In genomic region chr19:58818571-58819415, GRCm38 (mm10) we compare ENCODE assay signal across 13 mouse cellular contexts. TPM values are rescaled to one million over a fixed set of nuclear protein-coding genes. Genes with fewer than 3 reads are reported as not detected.
DNase-seq lines count a peak whose midpoint lies in the region; ATAC-seq and TF ChIP-seq lines count a peak whose summit lies in the region.
"Had no signal": no experiment of that assay in that cellular context is flagged by ENCODE, and none has a peak within 500 bp of the region (broad histone marks: within the 10 kb centered on the region; RNA-seq: fewer than 3 reads in every experiment).

No protein-coding gene starts in this region.

- TF ChIP-seq CTCF in lung, postnatal 0 days (IDR thresholded peaks at IDR 0.05) = no peak

- peak; percentile 38; the same call in 1 of the 2 replicates for ATAC-seq in lung, postnatal 0 days
- ATAC-seq in heart, embryonic 12.5 days (ENCODE audit: insufficient number of reproducible peaks, low FRiP score) = peak; percentile 46; the same call in 1 of the 2 replicates
- ATAC-seq in neutrophil, adult 5-6 weeks (ENCODE audit: extremely low read depth, insufficient number of reproducible peaks, low FRiP score, poor library complexity, severe bottlenecking) = peak; percentile 28; the same call in 1 of the 2 replicates

- no peak overlapping the region for H3K27ac ChIP-seq in lung, postnatal 0 days (ENCODE audit: low read length)
- peak overlapping the region; percentile 83 for H3K27ac ChIP-seq in heart, embryonic 12.5 days (ENCODE audit: poor library complexity, severe bottlenecking)
- no peak overlapping the region for H3K27ac ChIP-seq in limb, embryonic 10.5 days
- H3K27ac ChIP-seq: hindbrain, embryonic 14.5 days; limb, embryonic 12.5 days; lung, embryonic 15.5 days had no signal

- no peaks in the 10 kb centered on the region for H3K27me3 ChIP-seq in lung, postnatal 0 days (replicated peaks; ENCODE audit: insufficient read depth, low read length)
- no peaks in the 10 kb centered on the region for H3K27me3 ChIP-seq in heart, embryonic 12.5 days (replicated peaks)
- no peaks in the 10 kb centered on the region for H3K27me3 ChIP-seq in limb, embryonic 10.5 days (ENCODE audit: low read depth, poor library complexity, severe bottlenecking)
- H3K27me3 ChIP-seq: limb, embryonic 12.5 days; lung, embryonic 15.5 days had no signal

- no peaks in the 10 kb centered on the region for H3K4me1 ChIP-seq in lung, postnatal 0 days (ENCODE audit: insufficient read depth, low read depth, low read length)
- H3K4me1 ChIP-seq in heart, embryonic 12.5 days (replicated peaks) = peaks cover 48% of the 10 kb centered on the region
- H3K4me1 ChIP-seq in limb, embryonic 10.5 days = peaks cover 17% of the 10 kb centered on the region
- H3K4me1 ChIP-seq: lung, embryonic 15.5 days had no signal

- no peak overlapping the region for H3K4me2 ChIP-seq in lung, postnatal 0 days (replicated peaks; ENCODE audit: low read depth, low read length)
- H3K4me2 ChIP-seq in heart, embryonic 12.5 days = no peak overlapping the region
- H3K4me2 ChIP-seq: hindbrain, embryonic 14.5 days; limb, embryonic 12.5 days; lung, embryonic 15.5 days had no signal

- DNase-seq in lung, postnatal 0 days (ENCODE audit: low spot score) = no peak
- no peak for DNase-seq in lung, postnatal 25 days (ENCODE audit: low spot score)
- peak; percentile 9 for DNase-seq in T-cell, adult 2 months (ENCODE audit: low spot score)
- DNase-seq in limb, embryonic 10.5 days (ENCODE audit: low spot score) = no peak
- DNase-seq in testis, postnatal 10 days (ENCODE audit: low spot score) = no peak
- DNase-seq: cerebellum, postnatal 36 days had no signal

- H3K4me3 ChIP-seq in lung, postnatal 0 days (ENCODE audit: low read depth, low read length) = no peak overlapping the region
- H3K4me3 ChIP-seq in heart, embryonic 12.5 days = no peak overlapping the region
- no peak overlapping the region for H3K4me3 ChIP-seq in limb, embryonic 10.5 days
- H3K4me3 ChIP-seq: erythroblast, embryonic 14.5 days; limb, embryonic 12.5 days; lung, embryonic 15.5 days had no signal

- H3K9ac ChIP-seq in lung, postnatal 0 days (replicated peaks; ENCODE audit: low read depth) = no peak overlapping the region
- H3K9ac ChIP-seq in heart, embryonic 12.5 days = no peak overlapping the region
- H3K9ac ChIP-seq: hindbrain, embryonic 14.5 days; limb, embryonic 12.5 days; lung, embryonic 15.5 days had no signal

- TF ChIP-seq EP300 in lung, postnatal 0 days (IDR thresholded peaks at IDR 0.05) = no peak

- no peaks in the 10 kb centered on the region for H3K36me3 ChIP-seq in lung, postnatal 0 days (ENCODE audit: insufficient read depth, low read length)
- no peaks in the 10 kb centered on the region for H3K36me3 ChIP-seq in heart, embryonic 12.5 days
- no peaks in the 10 kb centered on the region for H3K36me3 ChIP-seq in limb, embryonic 10.5 days
- H3K36me3 ChIP-seq: limb, embryonic 12.5 days; lung, embryonic 15.5 days had no signal

- 54% methylated on average over 14 of the region's 14 CpGs for WGBS in lung, postnatal 0 days
- WGBS in heart, embryonic 12.5 days = 44% methylated on average over 14 of the region's 14 CpGs
- WGBS in limb, embryonic 10.5 days = 86% methylated on average over 14 of the region's 14 CpGs

- H3K9me3 ChIP-seq in lung, postnatal 0 days (ENCODE audit: low read length) = no peaks in the 10 kb centered on the region
- H3K9me3 ChIP-seq in heart, embryonic 12.5 days (replicated peaks) = no peaks in the 10 kb centered on the region
- H3K9me3 ChIP-seq in limb, embryonic 10.5 days (replicated peaks) = no peaks in the 10 kb centered on the region
- H3K9me3 ChIP-seq: limb, embryonic 12.5 days; lung, embryonic 15.5 days had no signal

RNA-seq across cellular contexts. Expression of gene 1700019N19Rik, which starts 24.5 kb away (rescaled TPM):
- not detected in 2 replicates for polyA plus RNA-seq in lung, postnatal 0 days (2015; fragmentation: Nextera tagmentation; extraction: Ambion mirVana)
- polyA plus RNA-seq in heart, embryonic 12.5 days (2016; fragmentation: Nextera tagmentation; extraction: Ambion mirVana) = not detected in 2 replicates
- total RNA-seq in neutrophil, adult 5-6 weeks (2017) = not detected in 2 replicates
- not detected in 2 replicates for polyA plus RNA-seq in limb, embryonic 10.5 days (2016; fragmentation: Nextera tagmentation; extraction: Ambion mirVana)
- total RNA-seq: midbrain, postnatal 0 days had no signal
- polyA plus RNA-seq: erythroblast, embryonic 14.5 days; hindbrain, embryonic 14.5 days; limb, embryonic 12.5 days; lung, embryonic 15.5 days; midbrain, postnatal 0 days had no signal

RNA-seq across cellular contexts. Expression of gene Pnliprp2, which starts 59.3 kb away (rescaled TPM):
- polyA plus RNA-seq in lung, postnatal 0 days (2015; fragmentation: Nextera tagmentation; extraction: Ambion mirVana) = 0.10 and 0.23 TPM in 2 replicates
- 0.10 TPM in 1 of 2 replicates, not detected in the other for polyA plus RNA-seq in heart, embryonic 12.5 days (2016; fragmentation: Nextera tagmentation; extraction: Ambion mirVana)
- not detected in 2 replicates for total RNA-seq in neutrophil, adult 5-6 weeks (2017)
- polyA plus RNA-seq in limb, embryonic 10.5 days (2016; fragmentation: Nextera tagmentation; extraction: Ambion mirVana) = 0.11 TPM in 1 of 2 replicates, not detected in the other
- polyA plus RNA-seq: erythroblast, embryonic 14.5 days; midbrain, postnatal 0 days had no signal
